Mouse (Mus musculus) intestine, embryonic 14.5 days (tissue): ENCODE data around the gene Psrc1. TPM values are rescaled to one million over a fixed set of nuclear protein-coding genes. Genes with fewer than 3 reads are reported as not detected.

ENCODE experiments used
- ATAC-seq: fragments of 200-750 bp; cut with Nextera tagmentation; replicated peaks from 2 replicates; pipeline ENCODE4 v1.8.0; 2017; ENCODE audit warnings: low read depth, moderate number of reproducible peaks, moderate TSS enrichment, moderate library complexity; ENCODE audit not compliant: low FRiP score, low TSS enrichment
- DNase-seq: peaks from one replicate; pipeline ENCODE4 v3.0.0-alpha.2; 2018; ENCODE audit warnings: low spot score
- H3K27ac ChIP-seq: fragments of 300-500 bp; sonication (generic); 2 replicates; pipeline ENCODE4 v1.5.1; 2014; ENCODE audit warnings: low read depth, mild to moderate bottlenecking, control low read depth
- H3K27me3 ChIP-seq: fragments of 300-500 bp; sonication (generic); replicated peaks from 2 replicates; pipeline ENCODE4 v1.6.1; 2014; ENCODE audit warnings: low read length, control low read depth; ENCODE audit not compliant: control insufficient read depth, insufficient read depth
- H3K36me3 ChIP-seq: fragments of 300-500 bp; sonication (generic); 2 replicates; pipeline ENCODE4 v1.6.1; 2014; ENCODE audit warnings: low read length, control low read depth; ENCODE audit not compliant: control insufficient read depth, insufficient read depth
- H3K4me1 ChIP-seq: fragments of 300-500 bp; sonication (generic); replicated peaks from 2 replicates; pipeline ENCODE4 v1.6.1; 2014; ENCODE audit warnings: low read length, control low read depth, mixed read lengths; ENCODE audit not compliant: control insufficient read depth, insufficient read depth
- H3K4me2 ChIP-seq: fragments of 300-500 bp; sonication (generic); 2 replicates; pipeline ENCODE4 v1.6.1; 2014; ENCODE audit warnings: low read length
- H3K4me3 ChIP-seq: fragments of 300-500 bp; sonication (generic); 2 replicates; pipeline ENCODE4 v1.5.1; 2014; ENCODE audit warnings: low read depth, low read length, control low read depth, mixed read lengths
- H3K9ac ChIP-seq: fragments of 300-500 bp; sonication (generic); 2 replicates; pipeline ENCODE4 v1.6.1; 2014; ENCODE audit warnings: mild to moderate bottlenecking, low read length
- H3K9me3 ChIP-seq: fragments of 300-500 bp; sonication (generic); 2 replicates; pipeline ENCODE4 v1.6.1; 2016; ENCODE audit warnings: low read length, control low read depth; ENCODE audit not compliant: control insufficient read depth
- WGBS: fragments of 180-500 bp; shearing (Covaris S2); extraction: QIAGEN DNeasy Blood & Tissue Kit; methylation state at CpG from one replicate; pipeline ENCODE4 v1.1.7; 2014; 5-methylcytosine and 5-hydroxymethylcytosine counted together
- polyA plus RNA-seq: library from polyadenylated mRNA; unstranded; fragments of >200 nt; fragmentation: Nextera tagmentation; extraction: Ambion mirVana; gene quantifications from 2 replicates; pipeline ENCODE4 v1.2.1, GENCODE M21; 2014

The Psrc1 gene
- 35.1 and 41.4 TPM in 2 replicates for polyA plus RNA-seq

- Histone ChIP-seq H3K9ac (peak within 1 kb of the TSS; percentile 46), H3K4me2 (peak within 1 kb of the TSS; percentile 81), H3K4me1 (peaks cover 21% of the 10 kb centered on the region), H3K36me3 (peaks cover 23% of the 10 kb centered on the region), H3K27ac (peak within 1 kb of the TSS; percentile 38; the same call in 1 of the 2 replicates), H3K4me3 (peak within 1 kb of the TSS; percentile 65), H3K27me3 (no peaks in the 10 kb centered on the region), H3K9me3 (no peaks in the 10 kb centered on the region)
- ATAC-seq (peak; percentile 87), DNase-seq (peak; percentile 93)
- WGBS, result under 1% methylated on average over 44 of the region's 44 CpGs
Observed at GRCm38 (mm10) chr3:108383485-108384354, at the start of gene Psrc1. Gene Psrc1, plus strand, starts transcription at chr3:108383839.

- Histone ChIP-seq H3K9me3 (no peaks in the 10 kb centered on the region), H3K4me1 (no peaks in the 10 kb centered on the region), H3K36me3 (peaks cover 43% of the 10 kb centered on the region), H3K4me3 (no peak overlapping the region), H3K27me3 (no peaks in the 10 kb centered on the region), H3K27ac (no peak overlapping the region), H3K9ac (no peak overlapping the region), H3K4me2 (no peak overlapping the region)
- no peak for ATAC-seq
- DNase-seq, result no peak
- 97% methylated on average over 5 of the region's 5 CpGs for WGBS
Observed at GRCm38 (mm10) chr3:108336878-108337277, 46.8 kb upstream of the Psrc1 start.

- DNase-seq, result no peak
- no peak overlapping the region for H3K9ac ChIP-seq
- no peak overlapping the region for H3K4me3 ChIP-seq
- no peaks in the 10 kb centered on the region for H3K9me3 ChIP-seq
- H3K36me3 ChIP-seq, result peaks cover 56% of the 10 kb centered on the region
- H3K27me3 ChIP-seq, result no peaks in the 10 kb centered on the region
- H3K4me1 ChIP-seq, result no peaks in the 10 kb centered on the region
- H3K4me2 ChIP-seq, result no peak overlapping the region
- WGBS, result 85% methylated on average over 2 of the region's 2 CpGs
- no peak overlapping the region for H3K27ac ChIP-seq
- ATAC-seq, result no peak
Observed at GRCm38 (mm10) chr3:108341040-108341439, 42.6 kb upstream of the Psrc1 start.

- ATAC-seq (no peak), DNase-seq (no peak)
- H3K36me3 ChIP-seq, result peaks cover 63% of the 10 kb centered on the region
Observed at GRCm38 (mm10) chr3:108342185-108342584, 41.5 kb upstream of the Psrc1 start.

GRCm38 (mm10) chr3:108345855-108346254 lies 37.8 kb upstream of the Psrc1 start:
- Histone ChIP-seq H3K27ac (no peak overlapping the region), H3K4me2 (no peak overlapping the region), H3K4me3 (no peak overlapping the region), H3K9ac (no peak overlapping the region), H3K9me3 (no peaks in the 10 kb centered on the region), H3K4me1 (no peaks in the 10 kb centered on the region), H3K27me3 (no peaks in the 10 kb centered on the region), H3K36me3 (peaks cover 42% of the 10 kb centered on the region)
- ATAC-seq, result no peak
- WGBS, result 87% methylated on average over 7 of the region's 7 CpGs
- no peak for DNase-seq

More at GRCm38 (mm10) chr3:108342185-108342584, 41.5 kb upstream of the Psrc1 start:
- no peaks in the 10 kb centered on the region for H3K4me1 ChIP-seq
- no peak overlapping the region for H3K4me2 ChIP-seq
- no peaks in the 10 kb centered on the region for H3K9me3 ChIP-seq
- no peak overlapping the region for H3K9ac ChIP-seq
- no peaks in the 10 kb centered on the region for H3K27me3 ChIP-seq
- no peak overlapping the region for H3K27ac ChIP-seq
- H3K4me3 ChIP-seq, result no peak overlapping the region
- 88% methylated on average over 7 of the region's 7 CpGs for WGBS

GRCm38 (mm10) chr3:108348376-108348775 lies 35.3 kb upstream of the Psrc1 start:
- H3K9me3 ChIP-seq, result no peaks in the 10 kb centered on the region
- no peak for ATAC-seq
- no peak for DNase-seq
- H3K27me3 ChIP-seq, result no peaks in the 10 kb centered on the region
- H3K9ac ChIP-seq, result no peak overlapping the region
- H3K27ac ChIP-seq, result no peak overlapping the region
- H3K4me3 ChIP-seq, result no peak overlapping the region
- no peak overlapping the region for H3K4me2 ChIP-seq
- H3K4me1 ChIP-seq, result no peaks in the 10 kb centered on the region
- H3K36me3 ChIP-seq, result peaks cover 43% of the 10 kb centered on the region
- WGBS, result 74% methylated on average over 9 of the region's 9 CpGs

- DNase-seq, result no peak
- no peaks in the 10 kb centered on the region for H3K4me1 ChIP-seq
- H3K27me3 ChIP-seq, result no peaks in the 10 kb centered on the region
- ATAC-seq, result no peak
- H3K36me3 ChIP-seq, result peaks cover 48% of the 10 kb centered on the region
- no peak overlapping the region for H3K4me2 ChIP-seq
- no peaks in the 10 kb centered on the region for H3K9me3 ChIP-seq
- H3K9ac ChIP-seq, result no peak overlapping the region
- no peak overlapping the region for H3K27ac ChIP-seq
- no peak overlapping the region for H3K4me3 ChIP-seq
- 86% methylated on average over 3 of the region's 3 CpGs for WGBS
Observed at GRCm38 (mm10) chr3:108355245-108355644, 28.4 kb upstream of the Psrc1 start.

- Histone ChIP-seq H3K4me3 (no peak overlapping the region), H3K4me2 (no peak overlapping the region), H3K36me3 (peaks cover 41% of the 10 kb centered on the region), H3K27ac (no peak overlapping the region), H3K9ac (no peak overlapping the region), H3K4me1 (peaks cover 4% of the 10 kb centered on the region; the same call in 1 of the 2 replicates), H3K9me3 (no peaks in the 10 kb centered on the region), H3K27me3 (no peaks in the 10 kb centered on the region)
- WGBS, result 80% methylated on average over 10 of the region's 10 CpGs
- DNase-seq (no peak), ATAC-seq (no peak)
Observed at GRCm38 (mm10) chr3:108357051-108357450, 26.6 kb upstream of the Psrc1 start.

- WGBS, result 80% methylated on average over 6 of the region's 6 CpGs
- H3K4me3 ChIP-seq, result no peak overlapping the region
Observed at GRCm38 (mm10) chr3:108358445-108358844, 25.2 kb upstream of the Psrc1 start.

More at GRCm38 (mm10) chr3:108358445-108358844, 25.2 kb upstream of the Psrc1 start:
- no peak overlapping the region for H3K4me2 ChIP-seq
- H3K9ac ChIP-seq, result no peak overlapping the region
- H3K27ac ChIP-seq, result no peak overlapping the region
- H3K36me3 ChIP-seq, result peaks cover 34% of the 10 kb centered on the region
- DNase-seq (no peak), ATAC-seq (no peak)
- H3K9me3 ChIP-seq, result no peaks in the 10 kb centered on the region
- H3K27me3 ChIP-seq, result no peaks in the 10 kb centered on the region
- peaks cover 4% of the 10 kb centered on the region; the same call in 1 of the 2 replicates for H3K4me1 ChIP-seq
